Mouse (Mus musculus): ENCODE data around the gene 9930021J03Rik. TPM values are rescaled to one million over a fixed set of nuclear protein-coding genes. Genes with fewer than 3 reads are reported as not detected.

9930021J03Rik gene
- polyA plus RNA-seq, 1 experiment, result 5.5 TPM

Other genes with a start within 250 kb of the 9930021J03Rik start
- gene Ermp1, start 157.6 kb downstream of the 9930021J03Rik start, polyA plus RNA-seq (2012; rRNA removed), result 11.2 and 23.1 TPM in 2 replicates
- not detected in 2 replicates for gene Mlana, start 108.2 kb downstream of the 9930021J03Rik start, polyA plus RNA-seq (2012; rRNA removed)
- 1.4 and 2.3 TPM in 2 replicates for gene Ranbp6, start 7.0 kb upstream of the 9930021J03Rik start, polyA plus RNA-seq (2012; rRNA removed)
- gene Il33, start 119.1 kb upstream of the 9930021J03Rik start, polyA plus RNA-seq (2012; rRNA removed), result 5.5 and 9.1 TPM in 2 replicates
- not detected in 2 replicates for gene Trpd52l3, start 197.8 kb upstream of the 9930021J03Rik start, polyA plus RNA-seq (2012; rRNA removed)
- 22.1 and 24.9 TPM in 2 replicates for gene Uhrf2, start 224.5 kb upstream of the 9930021J03Rik start, polyA plus RNA-seq (2012; rRNA removed)

Measured in large intestine, adult 2 months (tissue).